Mouse (Mus musculus) lung, embryonic 16.5 days (tissue): ENCODE data around the gene Cdc42. TPM values are rescaled to one million over a fixed set of nuclear protein-coding genes. Genes with fewer than 3 reads are reported as not detected.

ENCODE experiments used
- ATAC-seq: fragments of 200-750 bp; cut with Nextera tagmentation; 2 replicates; pipeline ENCODE4 v1.8.0; 2017; ENCODE audit warnings: low read depth, mild to moderate bottlenecking, moderate library complexity
- H3K27ac ChIP-seq: fragments of 300-500 bp; sonication (generic); 2 replicates; pipeline ENCODE4 v1.5.1; 2014; ENCODE audit warnings: mild to moderate bottlenecking, control low read depth, low read length
- H3K27me3 ChIP-seq: fragments of 300-500 bp; sonication (generic); 2 replicates; pipeline ENCODE4 v1.6.1; 2014; ENCODE audit warnings: low read depth, low read length, mixed read lengths; ENCODE audit not compliant: control insufficient read depth, insufficient read depth
- H3K36me3 ChIP-seq: fragments of 300-500 bp; sonication (generic); 2 replicates; pipeline ENCODE4 v1.6.1; 2014; ENCODE audit warnings: low read length; ENCODE audit not compliant: control insufficient read depth, insufficient read depth
- H3K4me1 ChIP-seq: fragments of 300-500 bp; sonication (generic); replicated peaks from 2 replicates; pipeline ENCODE4 v1.6.1; 2014; ENCODE audit warnings: low read length, mixed read lengths; ENCODE audit not compliant: control insufficient read depth, insufficient read depth
- H3K4me2 ChIP-seq: fragments of 300-500 bp; sonication (generic); 2 replicates; pipeline ENCODE4 v1.6.1; 2014; ENCODE audit warnings: low read depth, low read length, control low read depth
- H3K4me3 ChIP-seq: fragments of 300-500 bp; sonication (generic); 2 replicates; pipeline ENCODE4 v1.5.1; 2014; ENCODE audit warnings: mild to moderate bottlenecking, low read length, control low read depth
- H3K9ac ChIP-seq: fragments of 300-500 bp; sonication (generic); 2 replicates; pipeline ENCODE4 v1.6.1; 2014; ENCODE audit warnings: low read length, control low read depth
- H3K9me3 ChIP-seq: fragments of 300-500 bp; sonication (generic); 2 replicates; pipeline ENCODE4 v1.6.1; 2016; ENCODE audit warnings: low read length; ENCODE audit not compliant: control insufficient read depth
- WGBS: fragments of 180-500 bp; shearing (Covaris S2); extraction: QIAGEN DNeasy Blood & Tissue Kit; methylation state at CpG from one replicate; pipeline ENCODE4 v1.1.7; 2014; 5-methylcytosine and 5-hydroxymethylcytosine counted together
- polyA plus RNA-seq: library from polyadenylated mRNA; unstranded; fragments of >200 nt; fragmentation: Nextera tagmentation; extraction: Ambion mirVana; gene quantifications from 2 replicates; pipeline ENCODE4 v1.2.1, GENCODE M21; 2015

Gene Cdc42
- polyA plus RNA-seq, 1 experiment from 2014 or later, result 707 TPM

DNA sequence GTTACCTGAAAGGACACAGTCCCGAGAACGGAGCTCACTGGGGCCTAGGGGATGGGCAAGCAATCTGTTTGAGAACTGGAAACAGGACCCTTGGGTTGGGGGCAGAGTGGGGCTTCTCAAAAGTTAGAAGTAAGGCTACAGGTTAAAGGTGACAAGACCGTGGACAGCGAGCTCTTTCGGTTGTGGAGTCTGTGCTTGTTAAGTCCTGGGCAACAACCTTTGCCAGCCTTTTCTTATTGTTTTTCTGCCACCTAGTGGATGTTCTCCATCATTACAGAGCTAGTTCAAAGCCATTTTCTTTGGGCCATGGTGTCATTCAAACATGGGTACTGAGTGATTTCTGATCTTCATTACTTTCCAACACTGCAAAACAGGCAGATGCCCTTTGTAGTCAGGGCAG, 49.1 kb downstream of the Cdc42 start:
- Histone ChIP-seq H3K27ac (no peak overlapping the region), H3K36me3 (no peaks in the 10 kb centered on the region), H3K4me2 (no peak overlapping the region), H3K9me3 (no peaks in the 10 kb centered on the region), H3K9ac (no peak overlapping the region), H3K4me1 (no peaks in the 10 kb centered on the region; the same call in 1 of the 2 replicates), H3K27me3 (no peaks in the 10 kb centered on the region), H3K4me3 (no peak overlapping the region)
- WGBS, result 41% methylated on average over 5 of the region's 5 CpGs
- peak; percentile 59; the same call in 1 of the 2 replicates for ATAC-seq

DNA sequence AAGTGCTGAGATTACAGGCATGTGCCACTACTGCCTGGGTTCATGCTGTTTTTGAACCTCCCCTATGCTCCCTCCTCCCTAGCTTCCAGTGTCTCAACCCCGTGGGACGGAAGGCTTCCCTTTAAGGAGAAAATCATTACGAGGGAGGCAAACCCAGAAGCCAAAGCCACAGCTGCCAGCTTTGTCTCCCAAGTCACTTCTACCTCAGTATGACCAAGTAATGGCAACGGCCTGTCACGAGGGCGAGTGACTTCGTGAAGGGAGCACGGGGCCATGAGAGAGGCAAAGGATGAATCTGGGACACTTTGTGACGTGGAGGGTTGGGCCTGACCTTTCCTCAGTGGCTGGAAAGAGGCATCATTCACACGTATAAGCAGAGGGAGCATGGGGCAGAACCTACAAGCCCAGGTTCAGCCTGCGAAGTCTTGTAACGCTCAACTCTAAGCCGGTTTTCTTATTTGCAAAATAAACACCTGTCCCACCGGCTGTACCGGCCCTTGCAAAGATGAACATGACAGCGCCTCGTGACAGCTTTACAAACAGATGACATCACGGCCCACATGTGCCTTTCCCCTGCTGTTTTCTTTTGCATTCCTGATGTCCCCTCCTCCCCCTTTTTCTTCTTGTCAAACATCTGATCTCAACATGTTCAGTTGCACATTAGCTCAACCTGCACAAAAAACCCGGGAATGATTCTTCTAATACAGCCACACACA, 50.4 kb downstream of the Cdc42 start:
- H3K36me3 ChIP-seq, result no peaks in the 10 kb centered on the region
- no peak overlapping the region for H3K4me3 ChIP-seq
- H3K9me3 ChIP-seq, result no peaks in the 10 kb centered on the region
- H3K4me1 ChIP-seq, result no peaks in the 10 kb centered on the region; the same call in 1 of the 2 replicates
- H3K27ac ChIP-seq, result no peak overlapping the region
- no peak overlapping the region for H3K4me2 ChIP-seq
- no peak overlapping the region for H3K9ac ChIP-seq
- H3K27me3 ChIP-seq, result no peaks in the 10 kb centered on the region
- no peak for ATAC-seq
- WGBS, result 48% methylated on average over 19 of the region's 19 CpGs

DNA sequence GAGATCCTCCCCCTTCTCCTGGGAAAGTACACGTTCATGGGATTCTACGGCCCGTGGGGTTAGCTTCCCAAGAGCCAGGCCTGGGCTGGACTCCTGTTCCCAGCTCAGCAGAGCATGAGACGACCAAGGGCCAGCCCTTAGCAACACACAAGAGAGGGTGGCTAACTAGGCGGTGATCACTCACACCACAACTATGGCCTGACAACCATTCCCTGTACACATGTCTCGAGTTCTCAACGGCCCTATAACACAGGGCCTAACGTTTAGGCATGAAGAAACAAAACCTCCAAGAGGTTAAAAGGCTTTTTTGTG, 51.0 kb downstream of the Cdc42 start:
- Histone ChIP-seq H3K4me1 (no peaks in the 10 kb centered on the region; the same call in 1 of the 2 replicates), H3K27ac (no peak overlapping the region)

DNA sequence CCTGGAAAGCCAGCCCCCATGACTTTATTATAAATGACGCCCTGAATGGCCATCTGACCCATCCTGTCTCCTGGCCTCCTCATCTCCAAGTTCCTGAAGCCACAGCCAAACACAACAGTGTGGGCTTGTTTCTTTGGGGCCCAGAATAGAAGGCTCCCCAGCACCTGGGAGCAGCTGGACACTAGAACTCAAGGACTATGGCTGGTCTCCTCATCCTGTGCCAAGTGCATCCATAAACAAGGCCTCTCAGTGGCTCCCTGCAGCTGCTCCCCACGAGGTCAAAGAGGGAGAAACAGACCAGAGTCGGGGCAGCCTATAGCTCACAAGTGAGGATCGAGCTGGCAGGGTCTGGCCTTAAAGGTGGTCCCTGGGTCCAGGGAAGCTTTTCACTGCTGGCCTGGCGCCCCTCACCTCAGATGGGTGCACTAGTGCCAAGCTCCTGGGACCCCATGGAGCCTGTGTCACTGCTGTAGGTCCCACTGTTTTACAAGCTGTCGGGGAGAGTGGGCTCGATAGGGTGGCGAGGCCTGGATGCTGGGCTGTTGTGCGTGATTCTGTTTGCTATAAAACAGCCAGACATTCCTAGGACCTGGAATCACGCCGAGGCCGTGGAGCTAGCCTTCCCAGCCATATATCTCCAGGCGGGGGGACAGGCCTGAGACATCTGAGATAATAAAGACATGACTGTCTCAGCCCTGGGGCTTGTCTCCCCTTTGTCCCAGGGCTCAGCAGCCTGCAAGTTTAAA, 51.5 kb downstream of the Cdc42 start:
- H3K27ac ChIP-seq, result no peak overlapping the region
- no peak overlapping the region for H3K4me2 ChIP-seq
- 60% methylated on average over 13 of the region's 13 CpGs for WGBS
- H3K36me3 ChIP-seq, result no peaks in the 10 kb centered on the region
- no peak for ATAC-seq
- no peaks in the 10 kb centered on the region for H3K27me3 ChIP-seq
- H3K4me1 ChIP-seq, result no peaks in the 10 kb centered on the region; the same call in 1 of the 2 replicates
- H3K4me3 ChIP-seq, result no peak overlapping the region
- no peaks in the 10 kb centered on the region for H3K9me3 ChIP-seq
- H3K9ac ChIP-seq, result no peak overlapping the region

More for the DNA sequence above, 51.0 kb downstream of the Cdc42 start:
- no peaks in the 10 kb centered on the region for H3K27me3 ChIP-seq
- no peak overlapping the region for H3K4me2 ChIP-seq
- no peak for ATAC-seq
- H3K36me3 ChIP-seq, result no peaks in the 10 kb centered on the region
- no peak overlapping the region for H3K4me3 ChIP-seq
- no peaks in the 10 kb centered on the region for H3K9me3 ChIP-seq
- WGBS, result 58% methylated on average over 8 of the region's 8 CpGs
- H3K9ac ChIP-seq, result no peak overlapping the region

DNA sequence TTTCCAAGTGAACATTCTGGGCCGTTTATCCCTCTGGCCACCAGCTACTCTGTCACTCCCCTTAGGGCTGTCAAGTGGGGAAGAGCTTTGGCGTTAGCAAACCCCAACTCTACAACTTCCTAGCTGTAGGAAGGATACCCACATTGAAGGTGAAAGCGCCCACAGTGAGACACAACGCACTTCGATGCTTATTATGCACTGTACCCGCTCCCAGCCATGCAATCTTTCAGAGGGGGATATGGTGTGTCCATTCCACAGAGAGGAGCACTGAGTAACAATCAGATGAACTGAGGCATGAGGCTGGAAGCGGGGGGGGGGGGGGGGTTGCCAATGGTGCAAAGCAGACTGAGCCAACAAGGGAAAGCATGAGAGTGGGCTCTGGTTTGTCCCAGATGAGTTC, 52.5 kb downstream of the Cdc42 start:
- no peak overlapping the region for H3K4me3 ChIP-seq
- H3K9ac ChIP-seq, result no peak overlapping the region
- ATAC-seq, result no peak
- H3K4me2 ChIP-seq, result no peak overlapping the region
- H3K27me3 ChIP-seq, result no peaks in the 10 kb centered on the region
- WGBS, result 82% methylated on average over 7 of the region's 7 CpGs
- H3K27ac ChIP-seq, result no peak overlapping the region
- H3K36me3 ChIP-seq, result no peaks in the 10 kb centered on the region
- H3K9me3 ChIP-seq, result no peaks in the 10 kb centered on the region
- H3K4me1 ChIP-seq, result no peaks in the 10 kb centered on the region; the same call in 1 of the 2 replicates

DNA sequence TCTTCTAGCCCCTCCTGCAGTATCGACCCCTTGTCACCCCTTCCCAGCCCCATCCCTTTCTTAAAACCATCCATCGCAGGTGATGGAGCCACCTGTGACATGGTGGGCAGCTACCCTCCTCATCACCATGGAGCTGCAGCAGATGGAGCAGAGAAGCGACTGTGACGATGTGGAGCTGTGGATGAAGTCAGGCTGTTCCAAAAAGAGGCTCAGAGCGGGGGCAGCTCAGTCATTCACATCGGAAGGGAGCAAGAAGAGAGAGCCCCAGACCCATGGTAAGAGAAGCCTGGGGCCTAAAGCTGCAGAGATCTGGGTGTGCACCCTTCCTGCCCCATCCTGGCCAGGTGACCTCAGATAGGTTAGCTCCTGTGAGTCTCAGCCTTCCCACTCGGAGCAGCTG, 53.4 kb downstream of the Cdc42 start:
- Histone ChIP-seq H3K9me3 (no peaks in the 10 kb centered on the region), H3K4me2 (no peak overlapping the region), H3K27me3 (no peaks in the 10 kb centered on the region), H3K9ac (no peak overlapping the region), H3K36me3 (no peaks in the 10 kb centered on the region), H3K4me1 (no peaks in the 10 kb centered on the region; the same call in 1 of the 2 replicates), H3K27ac (no peak overlapping the region), H3K4me3 (no peak overlapping the region)
- no peak for ATAC-seq
- WGBS, result 78% methylated on average over 7 of the region's 7 CpGs

DNA sequence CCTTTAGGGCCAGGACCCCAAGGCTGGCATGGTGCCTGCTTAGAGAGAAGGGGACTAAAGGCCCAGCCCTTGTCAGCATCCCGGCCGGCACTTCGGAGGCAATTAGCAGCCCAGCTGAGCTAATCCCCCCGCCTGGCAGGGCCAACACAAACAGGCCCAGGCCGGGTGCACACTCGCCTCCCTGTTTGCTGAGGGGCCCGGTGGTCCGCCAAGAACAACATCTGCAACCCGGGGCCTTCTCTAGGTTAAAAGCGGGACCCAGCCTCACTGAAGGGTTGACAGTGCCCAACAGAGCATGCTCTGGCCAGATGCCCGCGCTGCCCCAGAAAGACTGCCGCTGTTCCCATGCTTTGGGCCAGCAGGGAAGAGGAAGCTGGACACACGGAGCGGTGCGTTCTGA, 55.9 kb downstream of the Cdc42 start:
- ATAC-seq, result no peak
- no peaks in the 10 kb centered on the region for H3K36me3 ChIP-seq
- 54% methylated on average over 16 of the region's 16 CpGs for WGBS
- no peak overlapping the region for H3K4me2 ChIP-seq
- H3K4me3 ChIP-seq, result no peak overlapping the region
- H3K9ac ChIP-seq, result no peak overlapping the region
- H3K4me1 ChIP-seq, result no peaks in the 10 kb centered on the region; the same call in 1 of the 2 replicates
- no peaks in the 10 kb centered on the region for H3K27me3 ChIP-seq
- H3K27ac ChIP-seq, result no peak overlapping the region
- H3K9me3 ChIP-seq, result no peaks in the 10 kb centered on the region

DNA sequence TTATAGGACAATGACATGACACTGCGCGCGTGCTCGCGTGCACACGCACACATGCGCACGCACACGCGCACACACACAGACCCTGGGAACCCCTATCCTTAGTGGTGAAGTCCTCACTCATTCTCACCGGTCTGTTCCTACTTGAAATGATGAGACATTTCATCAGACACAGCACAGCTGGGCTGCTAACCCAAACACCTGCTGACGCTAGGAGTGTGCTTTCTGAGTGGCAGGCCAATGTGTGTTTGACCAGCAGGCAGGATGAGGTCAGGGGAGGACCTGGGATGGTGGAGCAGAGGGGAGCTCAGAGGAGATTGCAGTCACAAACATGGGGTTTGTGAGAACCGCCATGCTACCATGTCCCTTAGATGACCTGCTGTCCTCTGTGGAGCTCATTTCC, 57.3 kb downstream of the Cdc42 start:
- Histone ChIP-seq H3K9ac (no peak overlapping the region), H3K4me1 (no peaks in the 10 kb centered on the region), H3K27me3 (no peaks in the 10 kb centered on the region), H3K4me2 (no peak overlapping the region), H3K36me3 (no peaks in the 10 kb centered on the region), H3K4me3 (no peak overlapping the region), H3K27ac (no peak overlapping the region), H3K9me3 (no peaks in the 10 kb centered on the region)
- no peak for ATAC-seq
- WGBS, result 85% methylated on average over 13 of the region's 13 CpGs

DNA sequence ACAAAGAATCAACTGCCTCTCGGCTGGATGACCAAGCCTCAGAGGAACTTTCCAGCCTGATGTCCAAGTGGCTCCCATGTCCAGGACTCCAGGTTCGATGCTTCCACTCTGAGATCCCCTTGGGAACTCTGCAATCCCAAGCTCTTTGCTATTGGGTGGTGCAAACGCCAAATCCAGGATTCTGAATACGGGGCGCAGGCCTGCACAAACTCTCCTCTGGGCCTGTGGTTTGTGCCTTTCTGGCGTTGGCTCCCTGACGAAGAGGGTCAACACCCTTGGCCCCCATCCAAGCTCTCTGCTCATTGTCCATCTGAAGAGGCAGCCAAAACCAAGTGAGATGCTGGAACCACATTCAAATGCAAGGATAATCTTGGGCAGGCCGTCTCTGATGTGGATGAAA, 59.1 kb downstream of the Cdc42 start:
- Histone ChIP-seq H3K4me2 (no peak overlapping the region), H3K27ac (no peak overlapping the region), H3K4me1 (no peaks in the 10 kb centered on the region), H3K9me3 (no peaks in the 10 kb centered on the region), H3K4me3 (no peak overlapping the region), H3K9ac (no peak overlapping the region), H3K27me3 (no peaks in the 10 kb centered on the region), H3K36me3 (no peaks in the 10 kb centered on the region)
- 69% methylated on average over 8 of the region's 8 CpGs for WGBS
- ATAC-seq, result no peak
